Mouse (Mus musculus) heart, embryonic 14.5 days (tissue): ENCODE results near the gene Afap1. TPM values are rescaled to one million over a fixed set of nuclear protein-coding genes. Genes with fewer than 3 reads are reported as not detected.

Source experiments
- ATAC-seq: fragments of 200-750 bp; cut with Nextera tagmentation; 2 replicates; pipeline ENCODE4 v1.8.0; 2017; ENCODE audit warnings: low read depth, moderate TSS enrichment; ENCODE audit not compliant: insufficient number of reproducible peaks, insufficient read depth, low FRiP score
- H3K27ac ChIP-seq, 2 experiments: fragments of 200-500 bp in 1 of 2; fragments of 300-500 bp in 1 of 2; sonication (generic) in 1 of 2; replicated peaks in 1 of 2; 2 replicates each; pipeline ENCODE4 v1.5.1; 2012 to 2014; ENCODE audit warnings: low read depth in 2 of 2, low read length in 2 of 2, control low read depth in 1 of 2, mild to moderate bottlenecking in 1 of 2, mixed read lengths in 1 of 2; ENCODE audit not compliant: control insufficient read depth in 1 of 2, insufficient read depth in 1 of 2
- H3K27me3 ChIP-seq: fragments of 300-500 bp; sonication (generic); 2 replicates; pipeline ENCODE4 v1.6.1; 2014; ENCODE audit warnings: mild to moderate bottlenecking, low read length, control low read depth; ENCODE audit not compliant: control insufficient read depth, insufficient read depth
- H3K36me3 ChIP-seq: fragments of 300-500 bp; sonication (generic); 2 replicates; pipeline ENCODE4 v1.6.1; 2014; ENCODE audit warnings: mild to moderate bottlenecking, control low read depth, low read length, mixed read lengths; ENCODE audit not compliant: control insufficient read depth, insufficient read depth
- H3K4me1 ChIP-seq, 2 experiments: fragments of 200-500 bp in 1 of 2; fragments of 300-500 bp in 1 of 2; sonication (generic) in 1 of 2; 2 replicates each; pipeline ENCODE4 v1.6.1; 2012 to 2014; ENCODE audit warnings: low read length in 2 of 2, control low read depth in 1 of 2, mixed read lengths in 1 of 2; ENCODE audit not compliant: control insufficient read depth in 2 of 2, insufficient read depth in 2 of 2
- H3K4me2 ChIP-seq: fragments of 300-500 bp; sonication (generic); 2 replicates; pipeline ENCODE4 v1.6.1; 2014; ENCODE audit warnings: mild to moderate bottlenecking, low read length
- H3K4me3 ChIP-seq, 2 experiments: fragments of 200-500 bp in 1 of 2; fragments of 300-500 bp in 1 of 2; sonication (generic) in 1 of 2; 2 replicates each; pipeline ENCODE4 v1.5.1; 2012 to 2014; ENCODE audit warnings: low read length in 2 of 2, mild to moderate bottlenecking in 2 of 2, control low read depth in 1 of 2, low read depth in 1 of 2, moderate library complexity in 1 of 2; ENCODE audit not compliant: control insufficient read depth in 1 of 2, insufficient read depth in 1 of 2
- H3K9ac ChIP-seq: fragments of 300-500 bp; sonication (generic); 2 replicates; pipeline ENCODE4 v1.6.1; 2014; ENCODE audit warnings: mild to moderate bottlenecking, low read length
- H3K9me3 ChIP-seq: fragments of 300-500 bp; sonication (generic); 2 replicates; pipeline ENCODE4 v1.6.1; 2016; ENCODE audit warnings: low read length, control low read depth; ENCODE audit not compliant: control insufficient read depth
- WGBS: fragments of 180-500 bp; shearing (Covaris S2); extraction: QIAGEN DNeasy Blood & Tissue Kit; methylation state at CpG from one replicate; pipeline ENCODE4 v1.1.7; 2014; 5-methylcytosine and 5-hydroxymethylcytosine counted together
- polyA plus RNA-seq: library from polyadenylated mRNA; unstranded; fragments of >200 nt; fragmentation: Nextera tagmentation; extraction: Ambion mirVana; gene quantifications from 2 replicates; pipeline ENCODE4 v1.2.1, GENCODE M21; 2014

The Afap1 gene
- polyA plus RNA-seq, 1 experiment from 2014 or later = 24.8 TPM

DNA sequence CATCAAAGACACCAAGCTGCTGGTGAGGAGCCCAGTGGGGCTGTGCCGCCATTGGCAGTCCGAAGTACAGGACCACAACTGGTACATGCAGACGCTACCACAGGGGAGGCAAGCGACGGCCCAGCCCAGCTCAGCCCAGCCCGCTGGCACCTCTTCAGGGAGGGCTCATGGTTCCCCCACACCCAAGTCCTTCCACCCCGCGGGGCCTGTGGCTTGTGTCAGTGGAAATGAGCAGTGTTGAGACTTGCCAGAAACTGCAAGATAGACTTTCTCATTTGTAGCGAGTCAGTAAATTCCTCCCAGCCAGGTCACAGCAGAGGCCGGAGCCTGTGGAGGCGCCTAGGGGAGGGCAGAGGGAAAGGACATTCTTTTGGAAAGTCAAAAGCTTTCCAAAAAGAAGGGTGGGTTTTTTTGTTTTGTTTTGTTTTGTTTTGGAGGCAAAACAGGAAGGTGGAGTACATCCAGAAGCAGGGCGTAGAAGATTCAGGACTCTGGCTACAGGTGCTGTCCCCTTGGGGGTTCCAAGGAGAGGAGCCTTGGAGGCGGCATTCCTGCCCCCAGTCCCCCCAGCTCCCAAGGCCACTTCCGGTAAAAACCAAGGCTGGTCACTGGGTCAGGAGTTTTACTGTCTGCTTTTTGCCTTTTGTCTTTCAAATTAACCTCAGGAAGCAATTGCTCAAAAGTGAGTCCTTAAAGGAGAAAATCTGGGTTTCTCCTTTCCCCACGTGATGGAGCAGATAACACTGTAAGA, 55.3 kb downstream of the Afap1 start:
- peaks cover 36 to 41% of the 10 kb centered on the region in 2 experiments for H3K4me1 ChIP-seq
- no peaks in the 10 kb centered on the region for H3K9me3 ChIP-seq
- no peak for ATAC-seq
- peak overlapping the region; percentile 11 to 55; a peak in 3 of 4 replicates for H3K27ac ChIP-seq
- H3K4me2 ChIP-seq = no peak overlapping the region
- no peaks in the 10 kb centered on the region for H3K27me3 ChIP-seq
- peaks cover 93% of the 10 kb centered on the region for H3K36me3 ChIP-seq
- H3K9ac ChIP-seq = no peak overlapping the region
- WGBS = 54% methylated on average over 15 of the region's 15 CpGs
- no peak overlapping the region for H3K4me3 ChIP-seq

DNA sequence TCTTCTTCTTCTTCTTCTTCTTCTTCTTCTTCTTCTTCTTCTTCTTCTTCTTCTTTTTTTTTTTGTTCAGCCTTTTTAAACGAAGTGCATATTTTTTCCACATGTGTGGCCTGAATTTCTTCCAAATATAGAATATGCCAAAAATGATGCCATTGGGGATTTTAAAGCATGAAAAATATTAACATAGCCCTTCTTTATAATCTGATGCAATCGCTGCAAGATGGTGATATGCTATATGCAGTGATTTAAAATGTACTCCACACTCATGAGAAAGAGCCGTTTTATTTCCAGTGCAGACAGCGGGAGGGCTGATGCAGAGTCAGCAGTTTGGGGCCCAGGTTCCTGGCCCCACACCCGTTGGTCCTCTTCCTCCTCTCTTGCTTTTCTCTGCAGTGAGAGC, 55.9 kb downstream of the Afap1 start:
- WGBS = 77% methylated on average over 5 of the region's 5 CpGs
- Histone ChIP-seq H3K4me3 (no peak overlapping the region), H3K27me3 (no peaks in the 10 kb centered on the region), H3K36me3 (peaks cover 95% of the 10 kb centered on the region), H3K4me1 (peaks cover 35 to 36% of the 10 kb centered on the region in 2 experiments), H3K9ac (no peak overlapping the region), H3K27ac (no peak overlapping the region), H3K9me3 (no peaks in the 10 kb centered on the region), H3K4me2 (no peak overlapping the region)
- no peak for ATAC-seq

GRCm38 (mm10) chr5:35950504-35950903, 57.4 kb downstream of the Afap1 start:
- Histone ChIP-seq H3K27ac (no peak overlapping the region), H3K36me3 (peaks cover 96% of the 10 kb centered on the region), H3K4me2 (no peak overlapping the region), H3K27me3 (no peaks in the 10 kb centered on the region), H3K4me3 (no peak overlapping the region), H3K9me3 (no peaks in the 10 kb centered on the region), H3K4me1 (peaks cover 30 to 31% of the 10 kb centered on the region in 2 experiments), H3K9ac (no peak overlapping the region)
- 88% methylated on average over 7 of the region's 7 CpGs for WGBS
- no peak for ATAC-seq

GRCm38 (mm10) chr5:35954055-35954718, 61.1 kb downstream of the Afap1 start:
- Histone ChIP-seq H3K9ac (no peak overlapping the region), H3K27me3 (no peaks in the 10 kb centered on the region), H3K4me2 (no peak overlapping the region), H3K4me3 (no peak overlapping the region), H3K27ac (no peak overlapping the region), H3K9me3 (no peaks in the 10 kb centered on the region), H3K4me1 (peaks cover 0 to 2% of the 10 kb centered on the region in 2 experiments; a peak in 1 of 4 replicates), H3K36me3 (peaks cover 97% of the 10 kb centered on the region)
- no peak for ATAC-seq
- 70% methylated on average over 12 of the region's 12 CpGs for WGBS

DNA sequence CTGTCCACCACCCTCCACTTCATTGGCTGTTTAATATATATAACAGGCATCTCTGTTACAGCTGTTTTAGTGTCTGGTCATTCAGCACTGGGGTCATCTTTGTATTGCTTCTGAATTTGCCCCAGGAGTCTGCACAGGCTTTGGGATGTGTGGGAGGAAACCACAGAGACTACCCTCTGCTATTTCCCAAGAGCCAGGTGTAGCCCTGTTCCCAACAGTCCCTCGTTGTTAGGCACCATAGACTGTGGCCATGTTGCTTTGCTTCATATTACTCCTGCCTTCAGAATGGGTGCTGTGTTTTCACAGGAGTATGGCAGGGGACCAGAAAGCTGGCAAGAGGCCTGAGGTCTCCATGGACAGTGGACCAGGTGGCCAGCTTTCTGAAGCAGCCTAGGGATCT, 63.1 kb downstream of the Afap1 start:
- Histone ChIP-seq H3K9me3 (no peaks in the 10 kb centered on the region), H3K4me1 (peaks cover 2 to 9% of the 10 kb centered on the region in 2 experiments; a peak in 3 of 4 replicates), H3K27ac (no peak overlapping the region), H3K27me3 (no peaks in the 10 kb centered on the region), H3K4me3 (no peak overlapping the region), H3K9ac (no peak overlapping the region), H3K36me3 (peaks cover 90% of the 10 kb centered on the region), H3K4me2 (no peak overlapping the region)
- no peak for ATAC-seq
- 73% methylated on average over 1 of the region's 1 CpGs for WGBS

DNA sequence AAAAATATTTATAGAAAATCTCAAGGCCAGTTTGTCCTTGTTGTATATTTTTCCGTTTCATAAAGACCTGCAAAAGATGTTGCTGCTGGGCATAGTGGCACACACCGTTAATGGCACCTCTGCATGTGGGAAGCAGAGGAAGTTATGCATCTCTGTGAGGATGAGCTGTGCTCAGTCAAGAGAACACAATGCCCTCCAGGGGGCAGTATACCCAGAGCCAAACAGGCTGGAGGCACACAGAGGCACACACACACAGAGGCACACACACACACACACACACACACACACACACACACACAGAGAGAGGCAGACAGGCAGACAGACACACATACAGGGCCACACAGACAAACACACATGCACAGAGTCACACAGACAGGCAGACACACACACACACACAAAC, 65.6 kb downstream of the Afap1 start:
- 86% methylated on average over 2 of the region's 2 CpGs for WGBS
- no peak for ATAC-seq
- H3K27me3 ChIP-seq = no peaks in the 10 kb centered on the region
- H3K36me3 ChIP-seq = peaks cover 90% of the 10 kb centered on the region
- H3K4me2 ChIP-seq = no peak overlapping the region
- no peak overlapping the region for H3K4me3 ChIP-seq
- H3K4me1 ChIP-seq = peaks cover 2 to 17% of the 10 kb centered on the region in 2 experiments; a peak in 3 of 4 replicates
- H3K27ac ChIP-seq = no peak overlapping the region
- H3K9me3 ChIP-seq = no peaks in the 10 kb centered on the region
- H3K9ac ChIP-seq = no peak overlapping the region

- 82% methylated on average over 7 of the region's 8 CpGs for WGBS
- Histone ChIP-seq H3K9me3 (no peaks in the 10 kb centered on the region), H3K36me3 (peaks cover 91% of the 10 kb centered on the region), H3K4me2 (no peak overlapping the region), H3K27me3 (no peaks in the 10 kb centered on the region), H3K4me3 (no peak overlapping the region), H3K27ac (no peak overlapping the region), H3K4me1 (peaks cover 0 to 25% of the 10 kb centered on the region in 2 experiments; a peak in 3 of 4 replicates), H3K9ac (no peak overlapping the region)
- no peak for ATAC-seq
Measured at GRCm38 (mm10) chr5:35960168-35960567, 67.0 kb downstream of the Afap1 start.
